8 mouse cellular contexts compared by ENCODE assay signal in genomic region chr7:45759400-45759799, GRCm38 (mm10). TPM values are rescaled to one million over a fixed set of nuclear protein-coding genes. Genes with fewer than 3 reads are reported as not detected.
A peak's percentile ranks its signal among the peaks of the same experiment; 100 is the strongest.
DNase-seq lines count a peak whose midpoint lies in the region; ATAC-seq and TF ChIP-seq lines count a peak whose summit lies in the region.

No protein-coding gene starts in this region.

- H3K4me2 ChIP-seq in forebrain, postnatal 0 days (ENCODE audit: low read depth): no peak overlapping the region
- peak overlapping the region; percentile 25; the same call in 1 of the 2 replicates for H3K4me2 ChIP-seq in midbrain, embryonic 11.5 days

- WGBS in forebrain, embryonic 10.5 days: 8% methylated on average over 17 of the region's 27 CpGs
- WGBS in forebrain, postnatal 0 days: 11% methylated on average over 21 of the region's 27 CpGs
- 8% methylated on average over 27 of the region's 27 CpGs for WGBS in limb, embryonic 10.5 days
- 12% methylated on average over 27 of the region's 27 CpGs for WGBS in midbrain, embryonic 11.5 days

- TF ChIP-seq CTCF in forebrain, postnatal 0 days (IDR thresholded peaks at IDR 0.05; ENCODE audit: low read depth): no peak

- DNase-seq in forebrain, embryonic 10.5 days (ENCODE audit: extremely low spot score, low spot score): no peak
- DNase-seq in forebrain, postnatal 0 days: no peak
- DNase-seq in forelimb bud, embryonic 11.5 days (ENCODE audit: low read depth, low spot score): peak; percentile 26
- peak; percentile 55 for DNase-seq in limb, embryonic 10.5 days (ENCODE audit: low spot score)
- no peak for DNase-seq in midbrain, embryonic 11.5 days (ENCODE audit: low spot score, missing footprints)
- DNase-seq in urinary bladder, postnatal 14 days (ENCODE audit: low spot score): peak; percentile 69
- DNase-seq in layer of hippocampus, adult 11-12 months (ENCODE audit: low spot score): no peak

- H3K36me3 ChIP-seq in forebrain, embryonic 10.5 days (replicated peaks): no peaks in the 10 kb centered on the region
- no peaks in the 10 kb centered on the region for H3K36me3 ChIP-seq in forebrain, postnatal 0 days (ENCODE audit: insufficient read depth)
- no peaks in the 10 kb centered on the region for H3K36me3 ChIP-seq in limb, embryonic 10.5 days
- H3K36me3 ChIP-seq in midbrain, embryonic 11.5 days (ENCODE audit: control insufficient read depth, insufficient read depth, low read length): no peaks in the 10 kb centered on the region

- H3K9ac ChIP-seq in forebrain, postnatal 0 days: no peak overlapping the region
- H3K9ac ChIP-seq in midbrain, embryonic 11.5 days (ENCODE audit: low read length): no peak overlapping the region

- H3K4me3 ChIP-seq in forebrain, embryonic 10.5 days: peak overlapping the region; percentile 46
- H3K4me3 ChIP-seq in forebrain, postnatal 0 days (ENCODE audit: low read depth, low read length): no peak overlapping the region
- H3K4me3 ChIP-seq in limb, embryonic 10.5 days: peak overlapping the region; percentile 47
- no peak overlapping the region; the same call in 1 of the 2 replicates for H3K4me3 ChIP-seq in midbrain, embryonic 11.5 days (ENCODE audit: low read depth, low read length)

- no peaks in the 10 kb centered on the region for H3K9me3 ChIP-seq in forebrain, embryonic 10.5 days
- no peaks in the 10 kb centered on the region for H3K9me3 ChIP-seq in forebrain, postnatal 0 days (ENCODE audit: low read length)
- H3K9me3 ChIP-seq in limb, embryonic 10.5 days (replicated peaks): no peaks in the 10 kb centered on the region
- H3K9me3 ChIP-seq in midbrain, embryonic 11.5 days (ENCODE audit: control insufficient read depth, low read length): no peaks in the 10 kb centered on the region

- no peak for ATAC-seq in forebrain, postnatal 0 days
- ATAC-seq in midbrain, embryonic 11.5 days (ENCODE audit: low FRiP score): no peak
- no peak for ATAC-seq in monocyte, adult 5-6 weeks (replicated peaks; ENCODE audit: insufficient number of reproducible peaks, low FRiP score, low TSS enrichment, poor library complexity, severe bottlenecking)

- peaks cover 38% of the 10 kb centered on the region for H3K27me3 ChIP-seq in forebrain, embryonic 10.5 days (ENCODE audit: poor library complexity, severe bottlenecking)
- peaks cover 11% of the 10 kb centered on the region; the same call in 1 of the 2 replicates for H3K27me3 ChIP-seq in forebrain, postnatal 0 days (ENCODE audit: insufficient read depth, low read length)
- peaks cover 36% of the 10 kb centered on the region for H3K27me3 ChIP-seq in limb, embryonic 10.5 days (ENCODE audit: low read depth, poor library complexity, severe bottlenecking)
- peaks cover 14% of the 10 kb centered on the region; the same call in 1 of the 2 replicates for H3K27me3 ChIP-seq in midbrain, embryonic 11.5 days (ENCODE audit: control insufficient read depth, insufficient read depth, low read length)

- H3K27ac ChIP-seq in forebrain, embryonic 10.5 days: peak overlapping the region; percentile 56; the same call in 1 of the 2 replicates
- H3K27ac ChIP-seq in forebrain, postnatal 0 days (ENCODE audit: low read depth, low read length): no peak overlapping the region
- peak overlapping the region; percentile 70 for H3K27ac ChIP-seq in limb, embryonic 10.5 days
- no peak overlapping the region for H3K27ac ChIP-seq in midbrain, embryonic 11.5 days (ENCODE audit: low read depth, low read length)

- H3K4me1 ChIP-seq in forebrain, embryonic 10.5 days: peaks cover 10% of the 10 kb centered on the region
- no peaks in the 10 kb centered on the region for H3K4me1 ChIP-seq in forebrain, postnatal 0 days (ENCODE audit: insufficient read depth)
- H3K4me1 ChIP-seq in limb, embryonic 10.5 days: peaks cover 13% of the 10 kb centered on the region
- no peaks in the 10 kb centered on the region for H3K4me1 ChIP-seq in midbrain, embryonic 11.5 days (ENCODE audit: control insufficient read depth, insufficient read depth, low read length)

RNA-seq across cellular contexts. Expression of gene Lmtk3, which starts 24.1 kb away (rescaled TPM):
- 1.7 and 2.7 TPM in 2 replicates for polyA plus RNA-seq in forebrain, embryonic 10.5 days (2016; fragmentation: Nextera tagmentation; extraction: Ambion mirVana)
- total RNA-seq in forebrain, postnatal 0 days (2014; rRNA removed): 128 and 144 TPM in 2 replicates
- polyA plus RNA-seq in forebrain, postnatal 0 days (2015; fragmentation: Nextera tagmentation; extraction: Ambion mirVana): 8.9 and 12.5 TPM in 2 replicates
- polyA plus RNA-seq in limb, embryonic 10.5 days (2016; fragmentation: Nextera tagmentation; extraction: Ambion mirVana): 2.2 and 3.2 TPM in 2 replicates
- 4.6 and 4.8 TPM in 2 replicates for polyA plus RNA-seq in midbrain, embryonic 11.5 days (2014; fragmentation: Nextera tagmentation; extraction: Ambion mirVana)
- total RNA-seq in monocyte, adult 5-6 weeks (2017): not detected in 3 replicates

RNA-seq across cellular contexts. Expression of gene Sult2b1, which starts 25.1 kb away (rescaled TPM):
- polyA plus RNA-seq in forebrain, embryonic 10.5 days (2016; fragmentation: Nextera tagmentation; extraction: Ambion mirVana): 1.6 and 2.3 TPM in 2 replicates
- total RNA-seq in forebrain, postnatal 0 days (2014; rRNA removed): 6.5 and 8.9 TPM in 2 replicates
- polyA plus RNA-seq in forebrain, postnatal 0 days (2015; fragmentation: Nextera tagmentation; extraction: Ambion mirVana): 9.6 and 10.0 TPM in 2 replicates
- 1.8 and 2.1 TPM in 2 replicates for polyA plus RNA-seq in limb, embryonic 10.5 days (2016; fragmentation: Nextera tagmentation; extraction: Ambion mirVana)
- polyA plus RNA-seq in midbrain, embryonic 11.5 days (2014; fragmentation: Nextera tagmentation; extraction: Ambion mirVana): 1.5 and 2.4 TPM in 2 replicates
- total RNA-seq in monocyte, adult 5-6 weeks (2017): 1.3 to 7.5 TPM in 2 of 3 replicates, not detected in the other

RNA-seq across cellular contexts. Expression of gene Spaca4, which starts 33.8 kb away (rescaled TPM):
- 0.50 TPM in 1 of 2 replicates, not detected in the other for polyA plus RNA-seq in forebrain, embryonic 10.5 days (2016; fragmentation: Nextera tagmentation; extraction: Ambion mirVana)
- total RNA-seq in forebrain, postnatal 0 days (2014; rRNA removed): not detected in 2 replicates
- polyA plus RNA-seq in forebrain, postnatal 0 days (2015; fragmentation: Nextera tagmentation; extraction: Ambion mirVana): not detected in 2 replicates
- polyA plus RNA-seq in limb, embryonic 10.5 days (2016; fragmentation: Nextera tagmentation; extraction: Ambion mirVana): not detected in 2 replicates
- not detected in 2 replicates for polyA plus RNA-seq in midbrain, embryonic 11.5 days (2014; fragmentation: Nextera tagmentation; extraction: Ambion mirVana)
- total RNA-seq in monocyte, adult 5-6 weeks (2017): not detected in 3 replicates

RNA-seq across cellular contexts. Expression of gene Fam83e, which starts 38.4 kb away (rescaled TPM):
- polyA plus RNA-seq in forebrain, embryonic 10.5 days (2016; fragmentation: Nextera tagmentation; extraction: Ambion mirVana): 2.6 and 3.3 TPM in 2 replicates
- total RNA-seq in forebrain, postnatal 0 days (2014; rRNA removed): 0.31 and 0.33 TPM in 2 replicates
- polyA plus RNA-seq in forebrain, postnatal 0 days (2015; fragmentation: Nextera tagmentation; extraction: Ambion mirVana): 0.09 TPM in 1 of 2 replicates, not detected in the other
- polyA plus RNA-seq in limb, embryonic 10.5 days (2016; fragmentation: Nextera tagmentation; extraction: Ambion mirVana): 2.1 and 2.4 TPM in 2 replicates
- 0.57 and 1.4 TPM in 2 replicates for polyA plus RNA-seq in midbrain, embryonic 11.5 days (2014; fragmentation: Nextera tagmentation; extraction: Ambion mirVana)
- 0.78 to 1.4 TPM in 2 of 3 replicates, not detected in the other for total RNA-seq in monocyte, adult 5-6 weeks (2017)

RNA-seq across cellular contexts. Expression of gene Sphk2, which starts 41.6 kb away (rescaled TPM):
- 34.0 and 36.6 TPM in 2 replicates for polyA plus RNA-seq in forebrain, embryonic 10.5 days (2016; fragmentation: Nextera tagmentation; extraction: Ambion mirVana)
- 19.6 and 21.5 TPM in 2 replicates for total RNA-seq in forebrain, postnatal 0 days (2014; rRNA removed)
- polyA plus RNA-seq in forebrain, postnatal 0 days (2015; fragmentation: Nextera tagmentation; extraction: Ambion mirVana): 16.5 and 18.7 TPM in 2 replicates
- polyA plus RNA-seq in limb, embryonic 10.5 days (2016; fragmentation: Nextera tagmentation; extraction: Ambion mirVana): 45.5 and 49.3 TPM in 2 replicates
- polyA plus RNA-seq in midbrain, embryonic 11.5 days (2014; fragmentation: Nextera tagmentation; extraction: Ambion mirVana): 11.8 and 14.9 TPM in 2 replicates
- total RNA-seq in monocyte, adult 5-6 weeks (2017): 11.0 to 15.9 TPM (median 11.5 TPM) in 3 replicates

Comparison
In these comparisons a context has a peak if more than half of its experiments do, and no peak if none do; other contexts are left out.
1. H3K27ac ChIP-seq: peak in forebrain, embryonic 10.5 days (single experiment) and limb, embryonic 10.5 days (single experiment); none in forebrain, postnatal 0 days (single experiment) and midbrain, embryonic 11.5 days (single experiment).
2. H3K4me3 ChIP-seq: peak in forebrain, embryonic 10.5 days (single experiment) and limb, embryonic 10.5 days (single experiment); none in forebrain, postnatal 0 days (single experiment) and midbrain, embryonic 11.5 days (single experiment).
3. DNase-seq: peak in forelimb bud, embryonic 11.5 days (single experiment), limb, embryonic 10.5 days (single experiment) and urinary bladder, postnatal 14 days (single experiment); none in forebrain, embryonic 10.5 days (single experiment), forebrain, postnatal 0 days (single experiment), midbrain, embryonic 11.5 days (single experiment) and layer of hippocampus, adult 11-12 months (single experiment).